Mouse (Mus musculus) heart, embryonic 12.5 days (tissue): ENCODE data around the gene Crlf3. TPM values are rescaled to one million over a fixed set of nuclear protein-coding genes. Genes with fewer than 3 reads are reported as not detected.

Source experiments
- ATAC-seq: fragments of 200-750 bp; cut with Nextera tagmentation; 2 replicates; pipeline ENCODE4 v1.8.0; 2017; ENCODE audit warnings: moderate TSS enrichment, moderate library complexity; ENCODE audit not compliant: insufficient number of reproducible peaks, low FRiP score
- H3K27ac ChIP-seq: fragments of 300-500 bp; sonication (generic); 2 replicates; pipeline ENCODE4 v1.5.1; 2016; ENCODE audit warnings: mild to moderate bottlenecking, moderate library complexity; ENCODE audit not compliant: poor library complexity, severe bottlenecking
- H3K27me3 ChIP-seq: fragments of 300-500 bp; sonication (generic); replicated peaks from 2 replicates; pipeline ENCODE4 v1.6.1; 2016; ENCODE audit warnings: mild to moderate bottlenecking, moderate library complexity
- H3K36me3 ChIP-seq: fragments of 300-500 bp; sonication (generic); 2 replicates; pipeline ENCODE4 v1.6.1; 2016; ENCODE audit warnings: mild to moderate bottlenecking, moderate library complexity
- H3K4me1 ChIP-seq: fragments of 300-500 bp; sonication (generic); replicated peaks from 2 replicates; pipeline ENCODE4 v1.6.1; 2016; ENCODE audit warnings: mild to moderate bottlenecking
- H3K4me2 ChIP-seq: fragments of 300-500 bp; sonication (generic); 2 replicates; pipeline ENCODE4 v1.6.1; 2016; ENCODE audit warnings: mild to moderate bottlenecking, moderate library complexity
- H3K4me3 ChIP-seq: fragments of 300-500 bp; sonication (generic); 2 replicates; pipeline ENCODE4 v1.5.1; 2016; ENCODE audit warnings: mild to moderate bottlenecking
- H3K9ac ChIP-seq: fragments of 300-500 bp; sonication (generic); 2 replicates; pipeline ENCODE4 v1.6.1; 2016; ENCODE audit warnings: mild to moderate bottlenecking, moderate library complexity
- H3K9me3 ChIP-seq: fragments of 300-500 bp; sonication (generic); replicated peaks from 2 replicates; pipeline ENCODE4 v1.6.1; 2016; ENCODE audit warnings: mild to moderate bottlenecking, moderate library complexity
- WGBS: fragments of 180-500 bp; shearing (Covaris S2); methylation state at CpG from one replicate; pipeline ENCODE4 v1.1.7; 2016; 5-methylcytosine and 5-hydroxymethylcytosine counted together
- polyA plus RNA-seq: library from polyadenylated mRNA; unstranded; fragments of >200 nt; fragmentation: Nextera tagmentation; extraction: Ambion mirVana; gene quantifications from 2 replicates; pipeline ENCODE4 v1.2.1, GENCODE M21; 2016

The Crlf3 gene
- polyA plus RNA-seq, 1 experiment from 2014 or later, result 43.5 TPM

DNA sequence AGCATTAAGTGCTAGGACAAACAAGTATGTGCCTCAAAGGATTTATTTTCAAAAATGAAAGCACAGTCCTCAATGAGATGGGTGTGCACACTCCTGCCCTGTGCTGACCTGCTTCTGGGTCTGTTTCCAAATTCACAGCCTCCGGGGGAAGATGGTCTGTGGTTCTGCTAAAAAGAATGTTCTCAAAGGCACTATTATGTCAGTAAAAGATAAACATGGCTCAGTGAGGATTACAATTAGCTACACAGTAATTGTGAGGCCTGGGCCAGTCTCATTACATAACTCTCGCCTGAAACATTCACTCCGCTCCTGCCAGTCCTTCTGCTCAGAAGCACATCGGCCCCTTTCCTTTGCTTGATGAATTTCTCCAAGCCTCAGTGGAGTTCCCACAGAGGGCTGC lies 18.6 kb downstream of the Crlf3 start:
- no peak overlapping the region for H3K4me2 ChIP-seq
- H3K27ac ChIP-seq, result no peak overlapping the region
- H3K36me3 ChIP-seq, result peaks cover 59% of the 10 kb centered on the region
- WGBS, result 85% methylated on average over 4 of the region's 4 CpGs
- H3K9me3 ChIP-seq, result no peaks in the 10 kb centered on the region
- no peaks in the 10 kb centered on the region for H3K4me1 ChIP-seq
- no peak for ATAC-seq
- no peak overlapping the region for H3K4me3 ChIP-seq
- H3K9ac ChIP-seq, result no peak overlapping the region
- no peaks in the 10 kb centered on the region for H3K27me3 ChIP-seq

DNA sequence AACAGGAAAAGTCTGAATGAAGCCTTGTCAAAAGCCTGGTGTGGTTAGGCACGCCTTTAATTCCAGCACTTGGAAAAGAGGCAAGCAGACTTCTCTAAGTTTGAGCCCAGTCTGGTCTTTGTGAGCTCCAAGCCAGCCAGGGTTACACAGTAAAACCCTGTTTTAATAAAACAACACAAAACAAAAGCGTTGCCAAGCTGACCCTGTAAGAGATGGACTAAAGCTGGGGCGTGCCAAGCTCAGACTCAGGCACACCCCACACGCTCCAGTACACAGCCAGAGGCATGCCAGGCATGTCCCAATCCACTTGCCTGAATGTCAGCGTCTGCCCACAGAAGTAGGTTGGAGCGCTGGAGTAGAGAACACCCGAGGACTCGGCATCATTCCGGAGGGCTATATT lies 24.6 kb downstream of the Crlf3 start:
- Histone ChIP-seq H3K27ac (no peak overlapping the region), H3K4me1 (peaks cover 32% of the 10 kb centered on the region), H3K36me3 (peaks cover 81% of the 10 kb centered on the region), H3K4me2 (no peak overlapping the region), H3K27me3 (no peaks in the 10 kb centered on the region), H3K9ac (no peak overlapping the region), H3K4me3 (no peak overlapping the region), H3K9me3 (no peaks in the 10 kb centered on the region)
- ATAC-seq, result no peak
- WGBS, result 80% methylated on average over 9 of the region's 9 CpGs

DNA sequence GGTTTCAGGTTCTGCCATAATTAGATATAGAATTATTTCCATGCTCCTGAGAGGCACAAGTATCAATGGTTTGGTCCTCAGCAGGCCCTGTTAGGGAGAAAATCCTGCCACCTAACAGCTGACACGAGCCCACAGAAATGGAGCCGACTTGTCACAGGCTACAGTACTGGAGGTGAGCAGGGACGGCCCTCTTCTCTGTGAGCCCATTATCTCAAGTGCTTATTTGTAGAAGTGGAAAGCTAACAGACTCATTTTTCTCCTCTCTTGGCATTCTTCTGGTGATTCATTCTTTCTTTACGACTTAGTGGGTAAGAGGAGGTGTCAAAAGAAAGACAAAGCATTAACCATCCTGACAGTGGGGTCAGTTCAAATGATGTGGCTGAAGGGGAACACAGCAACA lies 26.1 kb downstream of the Crlf3 start:
- H3K36me3 ChIP-seq, result peaks cover 68% of the 10 kb centered on the region
- no peak overlapping the region for H3K9ac ChIP-seq
- ATAC-seq, result no peak
- H3K4me3 ChIP-seq, result no peak overlapping the region
- no peak overlapping the region for H3K27ac ChIP-seq
- WGBS, result 44% methylated on average over 4 of the region's 4 CpGs
- H3K9me3 ChIP-seq, result no peaks in the 10 kb centered on the region
- H3K4me1 ChIP-seq, result peaks cover 45% of the 10 kb centered on the region
- no peaks in the 10 kb centered on the region for H3K27me3 ChIP-seq
- no peak overlapping the region for H3K4me2 ChIP-seq

DNA sequence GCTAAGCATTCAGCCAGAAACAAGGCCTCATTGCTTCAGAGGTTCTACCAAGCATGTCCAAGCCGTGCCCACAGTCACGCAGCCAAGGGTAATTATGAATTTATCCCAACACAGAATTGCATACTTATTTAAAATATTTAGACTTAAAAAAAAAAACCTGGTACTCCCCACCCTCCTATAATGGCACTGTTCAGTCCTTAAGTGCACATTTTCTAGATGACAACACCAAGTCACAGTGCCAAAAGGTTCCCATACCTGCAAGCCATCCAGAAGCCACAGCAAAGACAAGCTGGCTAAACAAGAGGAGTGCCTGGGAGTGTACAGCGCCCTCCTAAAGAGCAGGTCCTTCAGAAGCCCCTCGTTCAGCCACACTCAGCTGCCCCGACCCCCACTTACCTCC lies 27.6 kb downstream of the Crlf3 start:
- Histone ChIP-seq H3K27ac (no peak overlapping the region), H3K4me3 (no peak overlapping the region), H3K4me1 (peaks cover 50% of the 10 kb centered on the region), H3K4me2 (no peak overlapping the region), H3K9ac (no peak overlapping the region), H3K27me3 (no peaks in the 10 kb centered on the region), H3K9me3 (no peaks in the 10 kb centered on the region), H3K36me3 (peaks cover 65% of the 10 kb centered on the region)
- ATAC-seq, result no peak
- WGBS, result 83% methylated on average over 5 of the region's 5 CpGs

DNA sequence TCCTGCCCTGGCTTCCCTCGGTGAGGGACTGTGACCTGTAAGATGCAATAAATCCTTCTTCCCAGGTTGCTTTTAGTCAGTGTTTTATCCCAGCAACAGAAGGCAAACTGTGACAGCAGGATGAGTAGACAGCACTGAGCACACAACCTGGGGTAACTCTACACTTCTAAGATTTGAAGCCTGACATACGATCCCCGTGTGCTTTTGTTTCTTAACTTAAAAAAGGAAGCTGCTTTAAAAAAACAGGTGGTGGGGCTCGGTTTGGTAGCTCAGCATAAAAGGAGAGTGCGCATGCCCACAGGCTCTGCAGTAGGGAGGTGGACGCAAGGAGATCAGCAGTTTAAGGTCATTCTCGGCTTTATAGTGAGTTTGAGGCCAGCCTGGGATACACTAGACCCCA lies 28.3 kb downstream of the Crlf3 start:
- WGBS, result 85% methylated on average over 7 of the region's 7 CpGs
- Histone ChIP-seq H3K36me3 (peaks cover 64% of the 10 kb centered on the region), H3K9me3 (no peaks in the 10 kb centered on the region), H3K4me2 (no peak overlapping the region), H3K4me1 (peaks cover 50% of the 10 kb centered on the region), H3K4me3 (no peak overlapping the region), H3K27ac (no peak overlapping the region), H3K27me3 (no peaks in the 10 kb centered on the region), H3K9ac (no peak overlapping the region)
- no peak for ATAC-seq

DNA sequence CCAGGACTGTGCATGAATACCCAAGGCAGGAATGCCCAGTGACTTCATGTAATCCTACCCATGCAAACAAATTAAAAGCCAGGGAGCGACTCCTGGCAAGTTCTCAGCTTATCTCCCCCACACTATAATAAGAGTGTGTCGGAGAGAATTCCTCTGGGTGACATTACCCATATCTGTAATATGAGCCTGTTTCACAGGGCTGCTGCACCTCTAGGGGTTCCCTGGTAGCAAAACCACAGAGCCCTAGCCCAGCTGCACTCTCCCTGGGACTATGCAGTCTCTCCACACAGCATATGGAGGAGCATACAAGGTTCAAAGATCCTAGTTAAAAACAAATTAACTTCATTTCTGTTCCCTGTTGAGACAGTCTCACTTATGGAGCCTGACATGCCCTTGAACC lies 30.7 kb downstream of the Crlf3 start:
- ATAC-seq, result peak; percentile 64
- H3K9ac ChIP-seq, result peak overlapping the region; percentile 28; the same call in 1 of the 2 replicates
- peak overlapping the region; percentile 76 for H3K27ac ChIP-seq
- H3K4me2 ChIP-seq, result no peak overlapping the region
- H3K4me3 ChIP-seq, result no peak overlapping the region
- peaks cover 50% of the 10 kb centered on the region for H3K36me3 ChIP-seq
- WGBS, result 18% methylated on average over 2 of the region's 2 CpGs
- H3K9me3 ChIP-seq, result no peaks in the 10 kb centered on the region
- H3K4me1 ChIP-seq, result peaks cover 49% of the 10 kb centered on the region
- no peaks in the 10 kb centered on the region for H3K27me3 ChIP-seq

DNA sequence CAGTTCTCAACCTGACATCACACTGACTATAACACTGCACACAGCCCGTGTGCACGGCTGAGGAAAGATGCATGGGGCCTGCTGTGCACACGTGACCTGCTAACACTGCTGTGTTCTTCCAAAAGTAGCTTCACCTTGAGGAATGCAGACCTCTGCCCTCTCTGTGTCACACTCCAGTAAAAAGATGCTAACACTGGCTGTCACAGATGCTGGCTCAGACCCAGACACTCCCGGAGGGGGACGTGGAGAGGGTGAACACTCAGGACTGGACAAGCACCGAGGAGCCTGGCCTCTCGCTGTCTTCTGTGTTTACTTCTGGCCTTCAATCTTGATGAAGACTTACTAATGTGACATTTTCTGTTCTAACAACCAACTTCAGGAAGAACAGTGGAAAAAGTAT lies 33.9 kb downstream of the Crlf3 start:
- 65% methylated on average over 7 of the region's 7 CpGs for WGBS
- H3K27me3 ChIP-seq, result no peaks in the 10 kb centered on the region
- no peaks in the 10 kb centered on the region for H3K9me3 ChIP-seq
- ATAC-seq, result no peak; the same call in 1 of the 2 replicates
- H3K4me2 ChIP-seq, result no peak overlapping the region
- no peak overlapping the region for H3K9ac ChIP-seq
- H3K4me1 ChIP-seq, result peaks cover 26% of the 10 kb centered on the region
- H3K36me3 ChIP-seq, result peaks cover 34% of the 10 kb centered on the region
- H3K4me3 ChIP-seq, result no peak overlapping the region
- H3K27ac ChIP-seq, result no peak overlapping the region; the same call in 1 of the 2 replicates

DNA sequence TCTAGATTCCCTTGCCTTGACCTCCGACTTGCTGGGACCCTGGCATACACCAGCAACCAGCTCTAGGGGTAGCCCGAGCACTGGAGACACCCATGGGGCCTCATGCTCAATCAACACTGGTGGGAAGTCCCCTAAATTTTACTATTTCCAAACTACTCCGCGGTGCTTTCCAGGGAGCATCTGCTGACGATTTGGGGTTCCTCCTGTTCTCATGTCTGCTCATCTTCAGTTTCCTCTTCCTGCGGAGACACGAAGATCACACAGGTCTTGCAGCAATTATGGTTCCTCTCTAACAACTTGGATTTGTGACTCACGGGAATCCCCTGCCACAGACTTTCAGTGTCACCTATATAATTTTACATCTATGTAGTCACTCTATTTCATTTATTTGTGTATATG lies 37.4 kb downstream of the Crlf3 start:
- ATAC-seq, result no peak
- Histone ChIP-seq H3K4me2 (no peak overlapping the region), H3K27ac (no peak overlapping the region), H3K4me3 (no peak overlapping the region), H3K4me1 (0 out of 2 replicates have a peak, but pooled peaks cover 3% of the 10 kb centered on the region), H3K9me3 (no peaks in the 10 kb centered on the region), H3K27me3 (no peaks in the 10 kb centered on the region), H3K9ac (no peak overlapping the region), H3K36me3 (peaks cover 22% of the 10 kb centered on the region)
- WGBS, result 85% methylated on average over 8 of the region's 8 CpGs

DNA sequence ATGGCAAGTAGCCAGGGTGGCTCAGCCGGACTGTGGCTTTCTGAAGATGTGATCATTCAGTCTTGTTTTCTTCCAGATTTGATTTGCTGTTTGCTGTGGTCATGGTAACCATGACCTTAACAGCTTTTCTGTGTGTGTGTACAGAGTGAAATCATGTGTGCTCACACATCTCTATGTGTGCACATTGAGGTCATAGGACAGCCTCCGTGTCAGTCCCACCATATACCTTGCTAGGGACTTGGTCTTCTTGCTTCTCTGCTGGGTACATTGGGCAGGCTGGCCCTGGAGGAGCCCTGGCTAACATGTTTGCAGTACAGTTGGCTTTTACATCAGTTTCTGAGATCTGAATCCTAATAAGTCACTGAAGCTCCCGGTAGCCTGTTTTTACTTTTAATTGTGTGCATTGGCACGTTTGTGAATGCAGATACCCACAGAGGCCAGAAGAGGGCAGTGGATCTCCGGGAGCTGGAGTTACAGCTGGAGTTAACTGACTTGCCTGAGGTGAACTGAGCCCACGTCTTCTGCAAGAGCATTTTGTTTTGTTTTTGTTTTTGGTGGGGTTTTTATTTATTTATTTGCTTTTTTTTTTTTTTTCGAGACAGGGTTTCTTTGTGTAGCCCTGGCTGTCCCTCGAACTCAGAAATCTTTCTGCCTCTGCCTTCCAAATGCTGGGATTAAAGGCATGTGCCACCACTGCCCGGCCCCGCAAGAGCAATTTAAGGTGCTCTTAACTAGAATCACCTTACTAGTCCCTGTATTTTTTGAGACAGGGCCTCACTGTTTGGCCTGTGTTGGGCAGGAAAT lies 38.0 kb downstream of the Crlf3 start:
- H3K9me3 ChIP-seq, result no peaks in the 10 kb centered on the region
- H3K36me3 ChIP-seq, result peaks cover 17% of the 10 kb centered on the region
- H3K27ac ChIP-seq, result no peak overlapping the region
- 0 out of 2 replicates have a peak, but pooled peaks cover 3% of the 10 kb centered on the region for H3K4me1 ChIP-seq
- no peak overlapping the region for H3K4me3 ChIP-seq
- no peak overlapping the region for H3K9ac ChIP-seq
- 56% methylated on average over 10 of the region's 10 CpGs for WGBS
- no peak for ATAC-seq
- H3K27me3 ChIP-seq, result no peaks in the 10 kb centered on the region
- no peak overlapping the region for H3K4me2 ChIP-seq

DNA sequence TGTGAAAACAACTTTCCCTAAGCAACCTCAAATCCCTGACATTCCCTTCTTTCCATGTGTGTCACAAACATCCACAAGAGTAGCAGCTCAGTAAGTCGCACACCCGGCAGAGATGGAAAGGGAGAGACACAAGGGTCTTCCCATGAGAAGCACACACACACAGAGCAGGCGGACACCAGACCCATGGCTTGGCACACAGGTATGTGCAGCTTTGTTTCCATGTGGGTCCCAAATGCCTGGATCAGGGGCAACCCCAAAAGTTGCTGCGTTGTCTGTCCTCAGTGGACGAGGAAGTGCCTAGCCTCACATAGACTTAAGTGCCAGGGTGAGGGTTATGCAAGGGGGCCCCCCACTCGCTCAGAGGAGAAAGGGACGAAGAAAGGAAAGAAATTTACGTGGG lies 43.3 kb downstream of the Crlf3 start:
- Histone ChIP-seq H3K36me3 (peaks cover 28% of the 10 kb centered on the region), H3K9me3 (no peaks in the 10 kb centered on the region), H3K27ac (no peak overlapping the region), H3K9ac (no peak overlapping the region), H3K4me2 (no peak overlapping the region), H3K4me1 (no peaks in the 10 kb centered on the region), H3K27me3 (no peaks in the 10 kb centered on the region), H3K4me3 (no peak overlapping the region)
- WGBS, result 64% methylated on average over 8 of the region's 8 CpGs
- ATAC-seq, result no peak

DNA sequence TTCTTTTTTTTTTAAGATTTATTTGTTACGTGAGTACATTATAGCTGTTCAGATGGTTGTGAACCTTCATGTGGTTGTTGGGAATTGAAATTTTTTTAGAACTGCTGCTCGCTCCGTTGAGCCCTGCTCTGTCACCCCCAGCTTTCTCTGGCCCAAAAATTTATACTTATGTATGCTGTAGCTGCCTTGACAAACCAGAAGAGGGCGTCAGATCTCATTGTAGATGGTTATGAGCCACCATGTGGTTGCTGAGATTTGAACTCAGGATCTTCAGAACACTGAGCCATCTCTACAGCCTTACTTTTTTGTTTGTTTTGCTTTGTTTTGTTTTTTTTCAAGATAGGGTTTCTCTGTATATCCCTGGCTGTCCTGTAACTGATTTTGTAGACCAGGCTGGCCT lies 59.5 kb downstream of the Crlf3 start:
- no peaks in the 10 kb centered on the region for H3K27me3 ChIP-seq
- H3K36me3 ChIP-seq, result peaks cover 69% of the 10 kb centered on the region
- H3K9ac ChIP-seq, result no peak overlapping the region
- no peak for ATAC-seq
- H3K4me3 ChIP-seq, result no peak overlapping the region
- no peak overlapping the region for H3K4me2 ChIP-seq
- WGBS, result 83% methylated on average over 4 of the region's 4 CpGs
- H3K27ac ChIP-seq, result no peak overlapping the region
- no peaks in the 10 kb centered on the region for H3K9me3 ChIP-seq
- no peaks in the 10 kb centered on the region for H3K4me1 ChIP-seq

DNA sequence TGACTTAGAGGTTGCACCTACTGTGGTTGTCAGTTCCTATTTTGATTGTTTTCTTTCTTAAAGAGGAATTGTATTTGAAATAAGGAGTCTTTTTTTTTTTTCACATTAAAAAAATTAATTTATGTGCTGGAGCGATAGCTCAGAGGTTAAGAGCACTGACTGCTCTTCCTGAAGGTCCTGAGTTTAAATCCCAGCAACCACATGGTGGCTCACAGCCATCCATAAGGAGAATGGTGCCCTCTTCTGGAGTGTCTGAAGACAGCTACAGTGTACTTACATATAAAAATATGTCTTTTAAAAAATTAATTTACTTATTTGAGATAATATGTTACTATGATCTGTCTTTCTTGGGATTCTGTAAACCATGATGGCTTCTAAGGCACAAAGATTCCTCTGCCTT lies 61.0 kb downstream of the Crlf3 start:
- no peaks in the 10 kb centered on the region for H3K4me1 ChIP-seq

More for the DNA sequence above, 61.0 kb downstream of the Crlf3 start:
- no peak for ATAC-seq
- no peak overlapping the region for H3K27ac ChIP-seq
- H3K4me2 ChIP-seq, result no peak overlapping the region
- no peaks in the 10 kb centered on the region for H3K9me3 ChIP-seq
- 97% methylated on average over 1 of the region's 1 CpGs for WGBS
- peaks cover 66% of the 10 kb centered on the region for H3K36me3 ChIP-seq
- H3K4me3 ChIP-seq, result no peak overlapping the region
- no peaks in the 10 kb centered on the region for H3K27me3 ChIP-seq
- H3K9ac ChIP-seq, result no peak overlapping the region
